Mouse (Mus musculus) telencephalon, adult 2 months (tissue): ENCODE results near the gene Clip4.

ENCODE experiments used
- DNase-seq: peaks from one replicate; pipeline ENCODE4 v3.0.0-alpha.2; 2011; ENCODE audit warnings: low read depth, low spot score

Gene Clip4

GRCm38 (mm10) chr17:71872976-71873375, 104.7 kb downstream of the Clip4 start:
- no peak for DNase-seq

- no peak for DNase-seq
Observed at GRCm38 (mm10) chr17:71874077-71874476, 105.8 kb downstream of the Clip4 start.

GRCm38 (mm10) chr17:71874795-71875194, 106.5 kb downstream of the Clip4 start:
- DNase-seq, result no peak

GRCm38 (mm10) chr17:71875492-71875891, 107.2 kb downstream of the Clip4 start:
- no peak for DNase-seq

DNA sequence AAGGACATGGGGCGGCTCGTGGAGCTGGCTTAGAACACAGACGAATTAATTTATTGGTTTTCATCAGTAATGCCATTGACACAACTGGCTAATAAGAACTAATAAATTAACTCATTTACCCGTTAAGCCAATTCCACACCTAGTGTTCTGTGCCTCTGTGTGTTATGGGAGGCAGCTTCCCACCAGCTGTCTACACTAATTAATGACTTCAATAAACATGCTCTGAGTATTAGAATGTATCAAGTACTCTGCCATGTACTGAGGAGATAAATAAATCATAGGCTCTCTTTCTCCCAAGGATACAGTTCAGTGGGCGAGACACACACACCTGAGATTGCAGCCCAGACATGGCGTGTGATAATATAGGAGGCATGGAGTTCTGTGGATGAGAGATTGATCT, 113.1 kb downstream of the Clip4 start:
- DNase-seq, result no peak

- DNase-seq, result no peak
Observed at GRCm38 (mm10) chr17:71909107-71909506, 140.8 kb downstream of the Clip4 start.

DNA sequence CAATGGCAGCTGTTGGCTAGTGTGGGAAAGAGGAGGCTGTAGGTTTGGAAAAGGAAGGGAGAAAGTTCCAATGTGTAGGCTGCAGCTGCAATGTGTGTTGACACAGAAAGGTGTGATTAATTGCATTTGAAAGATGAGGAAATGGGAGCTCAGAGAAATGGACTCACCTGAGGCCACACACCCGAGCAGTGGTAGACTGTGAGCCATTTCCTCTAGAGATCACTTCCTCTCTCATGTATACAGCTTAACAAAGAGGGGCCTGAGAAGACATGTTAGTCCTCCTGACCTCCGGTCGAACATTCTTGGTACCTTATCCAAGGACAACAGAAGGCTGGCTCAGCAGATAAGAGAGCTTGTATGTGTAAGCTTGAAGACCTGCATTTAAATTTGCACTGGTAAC, 144.9 kb downstream of the Clip4 start:
- no peak for DNase-seq
